Mouse (Mus musculus): Measurements from ENCODE around the gene Tshz2.

DNA sequence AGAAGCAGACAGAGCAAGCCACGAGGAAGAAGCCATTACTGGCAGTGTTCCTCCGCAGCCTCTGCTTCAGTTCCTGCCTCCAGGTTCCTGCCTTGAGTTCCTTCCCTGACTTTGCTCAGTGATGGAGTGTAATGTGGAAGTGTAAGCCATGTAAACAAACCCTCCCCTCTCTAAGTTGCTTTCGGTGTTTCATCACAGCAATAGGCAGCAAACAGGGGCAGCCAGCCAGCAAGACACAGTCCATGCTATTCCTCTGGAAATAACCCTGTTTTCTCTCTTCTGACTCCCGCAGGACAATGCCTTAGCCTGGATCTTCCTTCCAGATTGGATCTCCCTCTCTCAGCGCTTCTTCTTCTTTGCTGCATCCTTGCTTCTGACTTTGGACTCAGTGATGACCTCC lies 437.2 kb downstream of the Tshz2 start:
- TF ChIP-seq POLR2A (IDR thresholded peaks at IDR 0.05; ENCODE audit: low read depth, low read length) (no peak), CTCF (IDR thresholded peaks at IDR 0.05; ENCODE audit: extremely low read depth, insufficient read length, insufficient replicate concordance, low read depth, low read length) (no peak)

All from small intestine, adult 2 months (tissue).